Mouse (Mus musculus) common myeloid progenitor, adult 5-6 weeks (primary cell): Measurements from ENCODE around the gene Nup210l. TPM values are rescaled to one million over a fixed set of nuclear protein-coding genes. Genes with fewer than 3 reads are reported as not detected.
A peak's percentile ranks its signal among the peaks of the same experiment; 100 is the strongest.
"Not testable (repeated sequence)": the region's sequence is repeated elsewhere in the genome, so short reads cannot be mapped to it uniquely, and the experiment has no call there.

Source experiments
- ATAC-seq: replicated peaks from 2 replicates; pipeline ENCODE4 v1.8.0; 2016; ENCODE audit warnings: low read depth, mild to moderate bottlenecking, moderate TSS enrichment, inconsistent platforms; ENCODE audit not compliant: poor library complexity, severe bottlenecking
- total RNA-seq: library from RNA; stranded (forward); fragments of 200-1000, 187-1606 nt; gene quantifications from 2 replicates; pipeline ENCODE4 v1.2.3, GENCODE M21; 2017

The Nup210l gene
- total RNA-seq, 1 experiment from 2014 or later: 0.27 TPM

DNA sequence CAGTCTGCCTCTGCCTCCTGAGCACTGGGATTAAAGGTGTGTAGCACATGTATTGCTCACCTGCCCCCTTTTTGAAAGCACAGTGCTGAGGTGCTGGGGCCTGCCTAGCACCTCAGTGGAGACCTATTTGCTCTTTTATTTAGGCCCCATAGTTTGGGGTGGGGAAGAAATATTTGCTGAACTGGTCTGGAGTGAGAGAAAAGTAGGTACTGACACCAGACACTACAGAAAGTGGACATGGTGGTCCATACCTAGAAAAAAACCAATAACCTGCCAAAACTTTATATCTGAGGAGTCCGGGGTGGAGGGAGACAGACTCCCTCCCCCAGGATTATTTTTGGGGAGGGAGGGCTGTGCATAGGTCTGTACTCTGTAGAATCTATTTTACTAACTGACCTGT, 149.2 kb downstream of the Nup210l start:
- not testable (repeated sequence) for ATAC-seq

DNA sequence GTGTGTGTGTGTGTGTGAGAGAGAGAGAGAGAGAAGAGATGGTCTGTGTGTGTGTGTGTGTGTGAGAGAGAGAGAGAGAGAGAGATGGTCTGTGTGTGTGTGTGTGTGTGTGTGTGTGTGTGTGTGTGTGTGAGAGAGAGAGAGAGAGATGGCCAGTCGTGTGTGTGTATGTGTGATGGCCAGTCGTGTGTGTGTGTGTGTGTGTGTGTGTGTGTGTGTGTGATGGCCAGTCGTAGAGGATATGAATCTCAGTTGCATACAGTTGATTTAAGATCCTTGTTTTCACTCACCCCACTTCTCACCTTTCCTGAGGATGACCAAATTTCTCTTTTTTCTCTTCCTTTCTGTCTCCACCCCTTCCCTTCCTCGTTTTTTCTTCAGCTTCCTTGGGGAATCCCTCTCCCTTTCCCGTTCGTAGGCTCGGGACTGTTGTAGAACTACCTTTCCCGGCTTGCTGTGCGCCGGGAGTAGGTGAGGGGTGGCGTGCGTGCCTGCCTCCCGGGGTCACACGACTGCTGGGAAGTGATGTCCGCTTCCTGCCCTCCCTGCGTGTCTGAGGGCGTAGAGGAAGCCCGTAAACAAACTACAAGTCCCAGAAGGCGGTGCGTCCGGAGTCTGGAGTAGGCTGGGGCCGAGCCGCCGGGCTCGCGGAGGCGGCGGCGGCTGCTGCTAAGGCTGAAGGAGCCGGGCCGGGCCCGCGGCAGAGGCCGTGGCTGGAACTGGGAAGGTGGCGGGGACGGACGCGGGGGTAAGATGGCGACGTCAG, 149.9 kb downstream of the Nup210l start, which contains the start of gene Crtc2:
TSS of gene Crtc2 (plus strand) at position 511 of the 766 bp plus-strand sequence.
- peak; percentile 99 for ATAC-seq

GRCm38 (mm10) chr3:90254419-90255193, 150.7 kb downstream of the Nup210l start:
- ATAC-seq: peak; percentile 20

DNA sequence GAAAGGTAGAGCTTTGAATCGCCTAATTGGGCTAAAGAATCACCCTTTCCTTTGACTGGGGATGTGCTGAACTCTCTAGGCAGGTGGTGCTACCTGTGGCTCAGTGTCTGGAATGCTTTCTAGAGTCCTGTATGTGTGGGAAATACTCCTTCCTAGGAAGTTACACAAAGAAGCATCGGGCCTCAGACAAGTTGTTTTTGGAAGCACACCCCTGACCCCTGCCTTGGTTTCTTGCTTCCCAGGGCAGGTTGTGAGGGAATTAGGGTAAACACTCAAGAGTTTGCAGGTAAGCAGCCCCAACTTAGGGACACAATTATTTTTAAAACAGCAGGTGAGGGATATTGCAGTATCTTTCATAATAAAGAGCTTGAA, 151.2 kb downstream of the Nup210l start:
- no peak for ATAC-seq

- ATAC-seq: no peak
Observed at GRCm38 (mm10) chr3:90255784-90256353, 151.9 kb downstream of the Nup210l start.

DNA sequence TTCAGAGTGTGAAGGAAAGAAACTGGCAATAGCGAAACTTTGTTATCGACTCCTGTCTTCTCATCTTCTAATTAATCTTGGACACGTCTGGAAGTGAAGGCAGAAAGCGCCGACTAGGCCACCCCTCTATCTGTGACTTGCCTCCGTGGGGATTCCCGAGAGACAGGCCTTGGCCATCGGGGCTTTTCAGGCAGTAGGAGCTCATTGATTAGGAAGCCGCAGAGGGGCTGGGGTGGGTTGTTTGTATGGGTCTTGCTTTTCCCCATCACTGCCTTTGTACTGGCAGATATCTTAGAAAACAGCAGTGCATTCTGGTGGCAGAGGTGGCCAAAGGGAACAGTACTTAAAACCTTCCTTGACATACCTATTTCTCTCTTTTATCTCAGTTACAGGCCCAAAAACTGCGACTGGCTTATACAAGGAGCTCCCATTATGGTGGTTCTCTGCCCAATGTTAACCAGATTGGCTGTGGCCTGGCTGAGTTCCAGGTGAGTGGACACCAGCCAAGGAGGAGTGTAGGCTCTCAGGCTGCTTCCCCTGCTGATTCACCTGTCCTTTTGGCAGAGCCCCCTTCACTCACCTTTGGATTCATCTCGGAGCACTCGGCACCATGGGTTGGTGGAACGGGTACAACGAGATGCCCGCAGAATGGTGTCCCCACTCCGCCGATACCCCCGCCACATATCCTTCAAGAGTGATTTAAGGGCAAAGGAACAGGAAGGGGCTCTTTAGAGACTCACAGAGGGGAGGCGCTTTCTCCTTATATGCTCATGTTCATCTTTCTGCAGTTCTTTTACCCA, 153.0 kb downstream of the Nup210l start:
- ATAC-seq: no peak

GRCm38 (mm10) chr3:90258521-90258920, 154.6 kb downstream of the Nup210l start:
- no peak for ATAC-seq

Other genes with a start within 250 kb of the Nup210l start
- 10.4 and 11.6 TPM in 2 replicates for gene Il6ra, start 190.9 kb upstream of the Nup210l start, total RNA-seq
- gene Atp8b2, start 140.6 kb upstream of the Nup210l start, total RNA-seq: 14.8 and 16.5 TPM in 2 replicates
- gene Hax1, start 105.4 kb upstream of the Nup210l start, total RNA-seq: 73.2 and 87.5 TPM in 2 replicates
- 28.8 and 34.0 TPM in 2 replicates for gene 4933434E20Rik, start 52.5 kb upstream of the Nup210l start, total RNA-seq
- 180 and 186 TPM in 2 replicates for gene Ubap2l, start 51.5 kb upstream of the Nup210l start, total RNA-seq
- 718 and 782 TPM in 2 replicates for gene Tpm3, start 31.5 kb upstream of the Nup210l start, total RNA-seq
- 4,490 and 5,667 TPM in 2 replicates for gene Rps27, start 109.5 kb downstream of the Nup210l start, total RNA-seq
- gene Rab13, start 109.6 kb downstream of the Nup210l start, total RNA-seq: 0.23 and 1.4 TPM in 2 replicates
- 51.4 and 52.9 TPM in 2 replicates for gene Jtb, start 127.5 kb downstream of the Nup210l start, total RNA-seq
- gene Creb3l4, start 139.4 kb downstream of the Nup210l start, total RNA-seq: not detected in 2 replicates
- gene Slc39a1, start 144.0 kb downstream of the Nup210l start, total RNA-seq: 35.0 and 42.1 TPM in 2 replicates
- gene Crtc2, start 150.0 kb downstream of the Nup210l start, total RNA-seq: 13.4 and 16.5 TPM in 2 replicates
- gene Dennd4b, start 161.1 kb downstream of the Nup210l start, total RNA-seq: 9.7 and 14.9 TPM in 2 replicates
- 34.4 and 39.8 TPM in 2 replicates for gene Gatad2b, start 189.0 kb downstream of the Nup210l start, total RNA-seq